Mouse (Mus musculus) liver, adult 2 months (tissue): ENCODE data around the gene Gm29049.
"Not testable (repeated sequence)": the region's sequence is repeated elsewhere in the genome, so short reads cannot be mapped to it uniquely, and the experiment has no call there.

Experiments used
- CTCF ChIP-seq: fragments of 200-500 bp; IDR thresholded peaks from 2 replicates; pipeline ENCODE4 v1.5.1; 2011; ENCODE audit warnings: low read depth, low read length, control low read depth
- POLR2A ChIP-seq: fragments of 200-500 bp; IDR thresholded peaks from 2 replicates; pipeline ENCODE4 v1.6.1; 2011; ENCODE audit warnings: low read length, control low read depth; ENCODE audit not compliant: insufficient read depth; ENCODE audit errors: extremely low read depth

DNA sequence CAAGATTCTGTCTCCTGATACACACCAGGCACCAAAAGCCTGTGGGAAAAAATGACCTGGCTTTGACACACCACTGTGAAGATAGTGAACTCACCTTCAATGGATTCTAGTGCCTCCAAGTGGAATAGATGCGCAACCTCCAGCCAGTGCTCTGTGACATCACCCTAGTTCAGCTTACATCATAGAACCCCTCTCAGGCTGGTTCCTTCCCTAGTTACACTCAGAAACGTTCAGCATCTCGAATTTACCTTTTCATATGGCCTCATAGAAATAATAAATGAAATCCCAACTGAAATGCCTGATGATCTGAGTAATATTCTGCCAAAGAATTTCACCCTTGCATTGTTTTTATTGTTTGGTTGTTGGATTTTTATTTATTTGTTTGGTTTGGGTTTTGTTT, at the start of gene Gm29049:
- TF ChIP-seq POLR2A, CTCF: not testable (repeated sequence)
